ENCODE assay signal across 19 mouse cellular contexts in the genomic region with DNA sequence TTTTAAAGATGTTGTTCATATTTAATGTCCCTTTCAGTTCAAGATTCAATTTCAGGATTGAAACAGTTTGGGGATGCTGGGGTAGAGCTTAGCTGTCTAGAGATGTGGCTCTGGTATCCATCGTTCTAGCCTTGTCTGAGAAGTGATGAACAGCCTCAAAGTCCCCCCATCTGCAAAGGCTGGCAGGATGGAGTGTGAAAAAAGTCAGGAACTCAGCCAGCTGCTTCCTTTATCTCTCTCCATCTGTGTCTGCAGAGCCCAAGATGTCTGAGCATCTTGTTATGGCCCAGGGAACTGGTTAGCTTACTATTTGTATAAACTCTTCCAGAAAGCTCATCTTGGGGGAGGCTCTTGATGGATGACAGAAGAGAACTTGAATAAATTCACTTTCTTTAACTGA.
DNase-seq lines count a peak whose midpoint lies in the region; ATAC-seq and TF ChIP-seq lines count a peak whose summit lies in the region.
"Had no signal": no experiment of that assay in that cellular context is flagged by ENCODE, and none has a peak within 500 bp of the region (broad histone marks: within the 10 kb centered on the region; RNA-seq: fewer than 3 reads in every experiment).

No protein-coding gene starts in this region.

- H3K9ac ChIP-seq in lung, embryonic 14.5 days: no peak overlapping the region
- H3K9ac ChIP-seq: embryonic facial prominence, embryonic 12.5 days; heart, embryonic 15.5 days; hindbrain, embryonic 13.5 days; liver, postnatal 0 days; midbrain, embryonic 12.5 days; neural tube, embryonic 15.5 days had no signal

- peak; percentile 67 for ATAC-seq in frontal cortex, adult (ENCODE audit: low TSS enrichment)
- ATAC-seq in lung, embryonic 14.5 days (ENCODE audit: insufficient read depth): no peak
- ATAC-seq: activated CD4-positive, CD25-positive, alpha-beta regulatory T cell, adult 4 months; liver, postnatal 0 days had no signal

- H3K27me3 ChIP-seq in lung, embryonic 14.5 days (ENCODE audit: insufficient read depth, low read length): no peaks in the 10 kb centered on the region
- H3K27me3 ChIP-seq: embryonic facial prominence, embryonic 12.5 days; heart, embryonic 15.5 days; hindbrain, embryonic 13.5 days; midbrain, embryonic 12.5 days; neural tube, embryonic 15.5 days had no signal

- no peaks in the 10 kb centered on the region for H3K9me3 ChIP-seq in lung, embryonic 14.5 days (ENCODE audit: low read depth, low read length)
- H3K9me3 ChIP-seq: embryonic facial prominence, embryonic 12.5 days; heart, embryonic 15.5 days; hindbrain, embryonic 13.5 days; midbrain, embryonic 12.5 days; neural tube, embryonic 15.5 days had no signal

- no peak for TF ChIP-seq CTCF in lung, embryonic 14.5 days (IDR thresholded peaks at IDR 0.05; ENCODE audit: low read depth)

- H3K4me3 ChIP-seq in lung, embryonic 14.5 days (ENCODE audit: low read depth, low read length): no peak overlapping the region
- H3K4me3 ChIP-seq: embryonic facial prominence, embryonic 12.5 days; heart, embryonic 15.5 days; hindbrain, embryonic 13.5 days; midbrain, embryonic 12.5 days; neural tube, embryonic 15.5 days had no signal

- no peak overlapping the region for H3K27ac ChIP-seq in lung, embryonic 14.5 days (ENCODE audit: low read depth)
- H3K27ac ChIP-seq: embryonic facial prominence, embryonic 12.5 days; heart, embryonic 15.5 days; hindbrain, embryonic 13.5 days; midbrain, embryonic 12.5 days; neural tube, embryonic 15.5 days had no signal

- no peaks in the 10 kb centered on the region for H3K36me3 ChIP-seq in lung, embryonic 14.5 days (ENCODE audit: insufficient read depth)
- H3K36me3 ChIP-seq: embryonic facial prominence, embryonic 12.5 days; heart, embryonic 15.5 days; hindbrain, embryonic 13.5 days; midbrain, embryonic 12.5 days; neural tube, embryonic 15.5 days had no signal

- no peak for DNase-seq in frontal cortex, postnatal 10 days (ENCODE audit: low spot score in 2 of 2)
- peak; percentile 33 for DNase-seq in lung, embryonic 14.5 days
- no peak for DNase-seq in lung, postnatal 14 days
- DNase-seq in brain, embryonic 18.5 days (ENCODE audit: low read depth, low spot score): peak; percentile 20
- peak; percentile 12 for DNase-seq in telencephalon, adult 2 months (ENCODE audit: low read depth, low spot score)
- DNase-seq in lung, adult 18-20 months: no peak
- DNase-seq: adrenal gland, adult 8-10 months; cerebellum, adult 9-10 months; heart, postnatal 36 days; kidney, adult 18-20 months; liver, postnatal 0 days; thymus, postnatal 25 days had no signal

- no peaks in the 10 kb centered on the region for H3K4me1 ChIP-seq in lung, embryonic 14.5 days (ENCODE audit: insufficient read depth)
- H3K4me1 ChIP-seq: embryonic facial prominence, embryonic 12.5 days; heart, embryonic 15.5 days; midbrain, embryonic 12.5 days had no signal

- 37% methylated on average over 1 of the region's 1 CpGs for WGBS in lung, embryonic 14.5 days

- H3K4me2 ChIP-seq in lung, embryonic 14.5 days: no peak overlapping the region
- H3K4me2 ChIP-seq: embryonic facial prominence, embryonic 12.5 days; heart, embryonic 15.5 days; hindbrain, embryonic 13.5 days; midbrain, embryonic 12.5 days; neural tube, embryonic 15.5 days had no signal

Comparison
In these comparisons a context has a peak if more than half of its experiments do, and no peak if none do; other contexts are left out.
1. DNase-seq: peak in lung, embryonic 14.5 days (single experiment), brain, embryonic 18.5 days (single experiment) and telencephalon, adult 2 months (single experiment); none in frontal cortex, postnatal 10 days (0 of 2), lung, postnatal 14 days (single experiment) and lung, adult 18-20 months (0 of 2).